Mouse (Mus musculus): ENCODE data around the gene Gm28036.

Gm28036 gene

DNA sequence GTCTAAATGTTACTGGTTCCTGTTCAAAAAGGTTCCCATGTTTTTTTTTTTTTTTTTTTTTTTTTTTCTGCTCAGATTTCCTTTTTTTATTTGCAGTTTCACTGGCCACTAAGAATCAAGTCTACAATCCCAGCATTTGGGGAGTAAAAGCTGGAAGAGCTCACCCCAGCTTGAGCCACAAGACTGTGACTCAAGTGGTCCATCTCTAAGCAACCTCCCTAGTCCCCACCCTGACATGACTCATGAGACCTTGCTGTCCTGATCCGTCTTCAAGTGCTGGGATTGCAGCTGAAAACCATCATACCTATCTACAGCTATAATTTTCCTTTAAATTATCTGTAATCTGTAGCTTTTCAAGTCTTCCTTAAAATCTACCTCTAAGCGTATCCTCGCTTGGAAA lies 42.4 kb downstream of the Gm28036 start:
- DNase-seq (ENCODE audit: low spot score): no peak

DNA sequence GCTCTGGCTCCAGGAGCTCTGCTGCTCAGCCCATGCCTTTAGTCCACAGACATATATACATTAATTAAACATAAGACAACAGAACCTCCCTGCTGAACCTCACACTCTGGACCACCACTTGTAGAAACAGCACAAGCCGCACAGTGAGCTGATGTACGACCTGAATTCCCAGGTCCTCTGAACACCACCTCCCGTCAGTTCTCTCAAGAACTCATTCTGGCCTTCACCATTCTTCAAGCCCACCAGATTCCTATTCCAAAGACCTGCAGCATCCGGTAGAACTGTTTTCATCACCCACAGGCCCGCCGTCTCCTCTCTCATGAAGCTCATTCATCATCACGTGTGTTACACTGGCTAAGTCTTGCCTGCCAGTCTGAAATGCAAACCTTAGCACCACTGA lies 46.5 kb downstream of the Gm28036 start:
- DNase-seq (ENCODE audit: low spot score): no peak

DNA sequence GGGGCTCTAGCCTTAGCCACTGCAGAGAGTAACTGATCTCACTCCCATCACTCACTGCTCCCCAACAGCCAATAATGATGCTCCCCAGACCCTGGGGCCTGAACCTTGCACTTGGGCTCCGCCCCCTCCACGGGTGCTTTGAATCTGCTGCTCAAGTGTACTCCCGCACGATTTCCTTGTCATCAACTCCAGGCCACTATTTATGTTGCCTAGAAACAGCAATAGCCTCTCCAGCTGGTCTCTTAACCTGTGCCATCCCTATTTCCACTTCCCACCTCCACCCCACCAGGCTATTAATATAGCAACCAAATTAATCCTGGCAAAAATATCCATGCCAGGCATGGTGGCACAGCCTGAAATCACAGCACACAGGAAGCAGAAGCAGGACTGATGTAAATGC lies 47.2 kb downstream of the Gm28036 start:
- no peak for DNase-seq (ENCODE audit: low spot score)

DNA sequence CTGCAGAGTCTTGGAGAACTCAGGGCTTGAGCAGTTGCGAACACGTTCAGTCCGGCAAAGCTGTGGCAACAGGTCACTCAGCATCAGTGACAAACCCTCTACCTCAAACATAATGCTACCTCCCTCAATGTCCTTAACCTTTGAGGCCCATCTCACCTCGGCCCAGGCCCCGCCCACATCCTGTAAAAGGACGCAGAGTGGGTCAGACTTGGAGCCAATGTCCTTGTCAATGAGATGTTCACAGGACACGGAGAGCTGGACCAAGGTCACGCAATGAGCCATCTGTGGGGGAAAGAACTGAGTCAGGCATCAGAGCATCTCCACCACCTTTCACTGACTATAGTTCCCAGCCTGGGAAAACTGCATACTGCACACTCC lies 47.7 kb downstream of the Gm28036 start:
- no peak for DNase-seq (ENCODE audit: low spot score)

DNA sequence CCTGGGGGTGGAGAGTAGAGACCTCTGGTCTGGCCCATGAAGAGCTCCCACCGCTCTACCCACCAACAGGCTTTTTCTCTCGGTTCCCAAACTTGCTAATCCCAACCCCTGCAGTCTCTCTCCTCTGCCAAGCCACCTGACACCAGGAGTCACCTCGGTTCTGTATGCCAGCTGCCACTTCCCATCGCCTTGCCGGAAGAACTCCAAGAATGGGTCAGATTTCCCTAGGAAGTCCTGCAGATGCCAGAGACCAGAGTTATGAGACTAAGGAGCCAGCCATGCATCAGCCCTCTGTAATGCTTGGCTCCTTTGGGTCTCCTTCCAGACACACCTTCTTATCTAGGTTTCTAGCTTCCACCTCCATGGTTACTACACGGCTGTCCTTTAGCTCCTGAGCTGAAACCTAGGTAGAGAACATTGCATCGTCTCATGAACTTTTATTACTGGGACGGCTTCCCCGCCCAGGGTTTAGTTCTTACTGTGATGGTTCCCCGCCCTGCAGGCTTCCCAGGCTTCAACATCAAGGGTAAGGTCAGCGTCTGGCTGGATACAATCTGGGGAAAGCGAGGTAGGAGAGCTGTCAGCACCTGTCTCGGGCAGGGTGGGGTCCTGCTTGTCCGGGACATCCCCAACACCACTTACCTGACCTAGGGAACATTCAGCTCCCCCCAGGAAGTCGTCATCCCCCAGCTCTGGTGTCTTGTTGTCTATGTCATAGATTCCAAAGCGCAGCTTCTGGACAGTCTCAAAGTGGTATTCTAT lies 48.3 kb downstream of the Gm28036 start:
- no peak for DNase-seq (ENCODE audit: low spot score)

DNA sequence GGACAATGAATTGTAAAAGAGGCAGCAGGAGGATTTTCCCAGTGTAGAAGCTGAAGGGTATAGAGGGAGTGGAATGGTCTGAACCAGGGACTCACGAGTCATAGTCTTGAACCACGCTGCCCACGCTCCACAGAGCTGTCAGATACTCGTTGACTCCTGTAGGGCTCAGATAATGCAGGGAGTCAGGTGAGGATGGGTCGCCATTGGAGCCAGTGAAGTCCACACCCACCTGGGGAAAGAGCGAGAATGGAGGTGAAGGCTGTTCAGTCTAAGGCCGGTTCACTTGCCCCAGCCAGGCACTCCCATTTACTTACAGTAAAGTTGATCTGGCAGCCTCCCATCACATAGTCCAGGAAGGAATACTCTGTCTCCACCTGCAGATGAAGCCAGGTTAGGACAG lies 49.4 kb downstream of the Gm28036 start:
- DNase-seq (ENCODE audit: low spot score): no peak

DNA sequence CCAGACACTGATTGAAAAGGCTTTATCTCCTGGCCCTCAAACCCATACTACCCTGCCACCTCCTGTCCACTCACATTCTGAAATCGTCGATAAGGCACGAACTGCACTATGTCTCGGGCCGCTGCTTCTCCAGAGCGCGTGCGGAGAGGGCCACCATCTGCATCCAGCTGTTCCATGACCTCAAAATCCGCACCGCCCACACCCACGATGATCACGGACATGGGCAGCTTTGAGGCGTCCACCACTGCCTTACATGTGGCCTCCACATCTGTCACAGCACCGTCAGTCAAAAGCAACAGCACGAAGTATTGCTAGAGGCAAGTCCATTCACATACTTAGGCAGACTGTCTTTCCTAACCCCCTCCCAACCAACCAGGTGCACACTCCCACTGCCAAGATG lies 53.2 kb downstream of the Gm28036 start:
- DNase-seq (ENCODE audit: low spot score): no peak

DNA sequence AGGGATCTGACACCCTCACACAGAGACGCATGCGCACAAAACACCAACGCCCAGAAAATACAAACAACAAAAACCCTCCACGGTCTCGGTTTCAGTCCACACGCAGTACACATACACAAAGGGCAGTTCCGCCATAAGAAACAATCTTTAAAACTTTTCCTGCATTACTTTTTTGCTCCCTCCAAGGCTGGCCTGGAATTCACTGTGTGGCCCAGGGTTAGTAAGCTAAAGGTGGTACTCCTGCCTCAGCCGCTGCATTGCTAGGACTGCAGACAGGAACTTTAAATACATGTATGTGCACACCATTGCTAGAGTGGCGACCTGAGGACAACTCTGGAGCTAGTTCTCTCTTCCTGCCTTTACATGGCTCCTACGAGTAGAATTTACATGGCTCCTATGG lies 55.7 kb downstream of the Gm28036 start:
- DNase-seq (ENCODE audit: low spot score): no peak

DNA sequence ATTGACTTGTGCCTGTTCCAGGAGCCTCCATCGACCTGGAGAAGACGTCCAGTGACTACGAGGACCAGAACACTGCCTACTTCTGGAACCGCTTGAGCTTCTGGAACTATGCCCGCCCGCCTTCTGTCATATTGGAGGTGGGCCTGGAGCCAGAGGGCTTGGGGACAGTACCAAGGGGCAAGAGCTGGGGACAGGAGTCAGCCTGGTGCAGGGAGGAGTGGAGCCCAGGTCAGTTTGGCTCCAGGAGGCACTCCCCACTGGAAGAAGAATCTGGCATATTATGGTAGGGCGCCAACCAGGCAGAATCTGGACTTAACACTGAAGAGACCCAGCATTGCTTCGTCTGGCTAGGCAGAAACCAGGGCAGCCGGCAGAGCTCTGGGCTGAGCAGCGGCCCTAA lies 59.0 kb downstream of the Gm28036 start:
- DNase-seq (ENCODE audit: low spot score): no peak

DNA sequence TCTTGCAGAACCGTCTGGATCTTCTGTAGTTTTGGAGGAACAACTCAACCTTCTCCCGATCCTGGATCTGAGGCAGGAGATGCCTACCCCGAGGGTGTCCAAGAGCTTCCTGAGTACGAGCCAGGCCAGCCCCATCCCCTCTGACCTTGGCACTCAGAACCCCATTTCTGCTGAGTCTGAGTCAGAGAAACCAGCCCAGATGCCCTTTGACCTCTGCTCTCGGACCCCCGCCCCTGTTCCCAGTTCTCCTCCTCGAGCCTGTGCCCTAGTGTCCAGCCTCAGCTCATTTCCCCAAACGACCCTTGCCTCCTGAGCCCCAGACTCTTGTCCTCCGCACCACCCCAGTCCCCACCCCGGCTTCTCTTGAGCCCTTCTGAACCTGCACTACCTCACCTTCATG lies 60.8 kb downstream of the Gm28036 start:
- DNase-seq (ENCODE audit: low spot score): no peak

DNA sequence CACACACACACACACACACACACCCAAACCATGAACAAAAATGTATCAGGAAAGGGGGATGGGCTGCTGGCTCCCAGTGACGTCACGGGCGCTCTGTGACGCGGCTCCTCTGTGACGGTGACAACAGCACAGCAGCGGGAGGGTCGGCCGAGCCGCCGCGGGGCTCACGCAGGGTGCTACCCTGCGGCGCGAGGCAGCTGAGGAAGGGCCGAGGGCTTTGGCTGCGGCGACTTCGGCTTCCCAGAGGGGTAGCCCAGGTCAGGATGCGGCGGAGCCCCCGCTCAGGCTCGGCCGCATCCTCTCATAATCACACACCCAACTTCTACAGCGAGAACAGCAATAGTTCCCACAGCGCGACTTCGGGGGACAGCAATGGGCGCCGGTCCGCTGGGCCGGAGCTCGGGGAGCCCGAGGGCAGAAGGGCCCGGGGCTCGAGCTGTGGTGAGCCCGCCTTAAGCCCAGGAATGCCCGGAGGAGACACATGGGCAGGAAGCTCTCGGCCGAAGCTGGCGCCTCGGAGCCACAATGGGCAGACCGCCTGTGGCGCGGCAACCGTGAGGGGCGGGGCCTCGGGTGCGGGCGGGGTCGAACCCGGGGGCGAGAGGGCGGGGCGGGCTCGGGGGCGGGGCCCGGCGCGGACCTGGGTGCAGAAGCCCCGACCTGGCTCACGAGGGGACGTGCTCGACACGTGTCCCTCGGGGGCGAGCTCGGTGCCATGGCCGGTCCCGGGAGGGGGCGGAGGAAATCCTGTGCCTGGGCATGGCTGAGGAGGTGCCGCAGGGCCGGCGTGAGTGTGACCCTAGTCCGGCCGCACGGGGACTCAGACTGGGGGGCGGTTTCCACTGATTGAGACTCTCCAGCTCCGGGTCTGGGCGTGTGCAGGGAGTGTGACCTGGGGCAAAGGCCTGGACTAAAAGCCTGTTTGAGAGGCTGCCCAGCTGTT lies 61.5 kb downstream of the Gm28036 start, which contains the start of gene Spag4:
Gene Spag4 (plus strand): TSS at position 77 of the 943 bp plus-strand sequence.
- DNase-seq (ENCODE audit: low spot score): peak; percentile 73

DNA sequence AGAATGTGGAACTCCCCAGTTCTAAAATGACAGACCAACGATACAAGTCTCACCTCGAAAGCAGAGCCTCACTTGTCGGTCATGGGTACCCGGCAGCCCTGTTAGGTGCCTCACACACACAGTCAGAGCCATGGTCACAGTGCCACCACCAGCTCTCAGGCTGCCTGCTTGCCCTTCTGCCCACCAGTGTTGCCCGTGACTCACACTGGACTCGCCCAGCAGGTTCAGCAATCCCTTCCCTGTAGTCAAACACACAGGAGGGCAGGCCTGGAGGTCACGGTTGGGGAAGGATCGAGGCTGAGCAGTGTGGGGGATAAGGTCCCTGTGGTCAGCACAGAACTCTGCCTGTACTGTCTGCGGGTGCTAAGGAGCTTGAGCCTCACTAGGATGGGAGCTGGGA lies 74.1 kb downstream of the Gm28036 start, which contains the start of gene Fer1l4:
Gene Fer1l4 (minus strand): TSS at position 132 of the 400 bp plus-strand sequence.
- peak; percentile 57 for DNase-seq (ENCODE audit: low spot score)

DNA sequence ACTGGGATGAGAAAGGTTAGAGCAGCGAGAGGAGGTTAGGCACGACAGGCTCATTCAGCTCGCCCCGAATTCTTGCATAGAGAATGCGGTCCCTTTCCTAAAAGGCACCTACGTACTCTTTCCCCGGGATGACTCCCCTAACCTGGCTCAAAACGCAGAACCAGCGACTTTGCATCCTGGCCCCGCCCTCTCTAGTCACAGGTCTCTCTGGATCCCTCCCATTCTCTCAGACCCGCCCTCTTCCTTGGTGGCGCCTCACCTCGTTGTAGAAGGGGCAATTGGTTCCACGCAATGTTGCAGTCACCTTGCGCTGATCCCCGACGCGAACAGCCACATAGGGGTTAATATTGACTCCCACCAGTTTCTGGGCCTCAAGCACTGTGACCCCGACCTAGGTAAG lies 79.0 kb downstream of the Gm28036 start:
- no peak for DNase-seq (ENCODE audit: low spot score)

DNA sequence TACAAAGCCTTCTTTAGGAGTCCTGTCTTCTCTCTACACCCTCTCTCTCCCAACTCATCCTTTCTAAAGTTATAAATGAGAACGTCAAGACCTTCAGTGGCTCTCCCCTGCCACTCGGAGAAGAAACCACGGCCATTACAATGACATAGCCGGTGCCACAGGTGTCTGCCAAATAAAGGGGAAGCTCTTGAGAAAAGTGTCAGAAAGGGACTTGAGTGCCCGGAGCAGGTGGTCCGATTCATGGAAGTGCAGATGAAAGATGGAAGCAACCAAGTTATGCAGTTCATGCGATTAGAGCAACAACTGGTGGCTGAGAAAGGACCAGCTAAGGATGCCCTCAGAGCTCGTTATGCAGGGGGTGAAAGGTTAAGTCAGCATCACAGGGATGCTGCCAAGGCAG lies 84.0 kb downstream of the Gm28036 start:
- DNase-seq (ENCODE audit: low spot score): no peak

DNA sequence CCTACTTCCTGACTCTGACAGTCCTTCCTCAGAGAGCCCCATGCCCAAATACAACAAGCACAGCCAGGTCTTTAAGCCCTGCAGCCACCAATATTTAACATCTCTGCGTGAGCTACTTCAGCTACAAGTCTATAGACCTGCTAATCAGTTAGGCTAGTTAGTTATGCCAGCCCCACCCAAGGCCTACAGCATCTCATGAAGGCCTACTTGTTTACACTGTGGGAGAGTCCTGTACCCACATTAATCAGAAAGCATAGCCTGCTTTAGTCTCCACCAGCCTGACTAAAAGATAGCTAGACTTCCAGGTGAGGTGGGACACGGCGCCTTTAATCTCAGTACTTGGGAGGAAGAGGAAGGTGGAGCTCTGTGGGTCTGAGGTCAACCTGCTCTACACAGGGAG lies 87.5 kb downstream of the Gm28036 start:
- no peak for DNase-seq (ENCODE audit: low spot score)

DNA sequence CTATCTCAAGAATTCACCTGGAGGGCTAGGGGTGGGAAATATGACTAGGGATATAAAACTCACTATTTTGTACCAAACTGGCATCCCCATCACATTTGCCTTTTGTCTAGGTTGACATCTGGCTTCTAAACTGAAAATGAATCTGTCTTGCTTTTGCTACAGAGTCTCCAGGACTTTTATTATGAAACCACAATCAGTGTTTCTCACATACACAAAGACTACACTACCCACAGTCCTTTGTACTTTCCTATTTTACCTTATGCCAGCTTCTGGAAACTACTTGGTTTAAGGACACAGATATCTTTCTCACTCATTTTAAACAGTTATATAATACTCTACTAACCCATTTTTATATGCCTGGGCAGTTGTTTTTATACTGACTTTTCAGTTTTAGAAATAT lies 101.4 kb downstream of the Gm28036 start:
- no peak for DNase-seq (ENCODE audit: low spot score)

Measured in urinary bladder, postnatal 25 days (tissue).